Mouse (Mus musculus): ENCODE results near the gene Slc2a5.

GRCm38 (mm10) chr4:150093560-150094462 lies 25.3 kb upstream of the Slc2a5 start:
- no peak for TF ChIP-seq CTCF (conservative IDR thresholded peaks at IDR 0.05; ENCODE audit: low read length)
- TF ChIP-seq NANOG (IDR thresholded peaks at IDR 0.05; ENCODE audit: borderline replicate concordance, low read length), result no peak
- TF ChIP-seq POU5F1 (IDR thresholded peaks at IDR 0.05; ENCODE audit: borderline replicate concordance, low read length), result no peak
